Mouse (Mus musculus) erythroid progenitor cell, adult 5-6 weeks (primary cell): Measurements from ENCODE around the gene Stat4. TPM values are rescaled to one million over a fixed set of nuclear protein-coding genes. Genes with fewer than 3 reads are reported as not detected.

Experiments
- ATAC-seq: replicated peaks from 2 replicates; pipeline ENCODE4 v1.8.0; 2016; ENCODE audit warnings: moderate number of reproducible peaks, mild to moderate bottlenecking, moderate TSS enrichment, inconsistent platforms; ENCODE audit not compliant: poor library complexity, low FRiP score, severe bottlenecking
- total RNA-seq, 2 experiments: library from RNA; stranded (forward) in 1 of 2; stranded (reverse) in 1 of 2; fragments of 150-400 nt in 1 of 2; fragments of 186-747, 209-891 nt in 1 of 2; gene quantifications; 2 replicates each; pipeline versions ENCODE4 v1.2.3 to v1.2.4; 2015 to 2017; ENCODE audit warnings: low replicate concordance in 2 of 2

The Stat4 gene
- 0.84 and 4.7 TPM in 2 replicates for total RNA-seq (2015; ENCODE audit: low replicate concordance)
- total RNA-seq (2017; ENCODE audit: low replicate concordance): 2.7 and 7.8 TPM in 2 replicates

GRCm38 (mm10) chr1:51986848-51987247 lies at the start of gene Stat4:
Stat4 (plus strand) TSS chr1:51987148.
- ATAC-seq: no peak

GRCm38 (mm10) chr1:51938357-51938756 lies 48.6 kb upstream of the Stat4 start:
- ATAC-seq: no peak

- ATAC-seq: no peak
Observed at GRCm38 (mm10) chr1:51944755-51945154, 42.2 kb upstream of the Stat4 start.

- no peak for ATAC-seq
Observed at GRCm38 (mm10) chr1:51947116-51947515, 39.8 kb upstream of the Stat4 start.

GRCm38 (mm10) chr1:51964647-51965046 lies 22.3 kb upstream of the Stat4 start:
- no peak for ATAC-seq

GRCm38 (mm10) chr1:51968994-51969393 lies 18.0 kb upstream of the Stat4 start:
- no peak for ATAC-seq

- no peak for ATAC-seq
Observed at GRCm38 (mm10) chr1:51970182-51970581, 16.8 kb upstream of the Stat4 start.

GRCm38 (mm10) chr1:51975589-51975988 lies 11.4 kb upstream of the Stat4 start:
- no peak for ATAC-seq

GRCm38 (mm10) chr1:51979048-51979447 lies 7.9 kb upstream of the Stat4 start:
- ATAC-seq: no peak

- no peak for ATAC-seq
Observed at GRCm38 (mm10) chr1:51991983-51992609, 5.1 kb downstream of the Stat4 start.

GRCm38 (mm10) chr1:51996056-51996455 lies 9.1 kb downstream of the Stat4 start:
- ATAC-seq: no peak

- ATAC-seq: no peak
Observed at GRCm38 (mm10) chr1:51996751-51997659, 10.1 kb downstream of the Stat4 start.

GRCm38 (mm10) chr1:51998542-51998941 lies 11.6 kb downstream of the Stat4 start:
- ATAC-seq: no peak

- no peak for ATAC-seq
Observed at GRCm38 (mm10) chr1:52004096-52004495, 17.1 kb downstream of the Stat4 start.

GRCm38 (mm10) chr1:52008443-52008842 lies 21.5 kb downstream of the Stat4 start:
- no peak for ATAC-seq

GRCm38 (mm10) chr1:52008947-52009346 lies 22.0 kb downstream of the Stat4 start:
- ATAC-seq: no peak

- ATAC-seq: no peak
Observed at GRCm38 (mm10) chr1:52010741-52011140, 23.8 kb downstream of the Stat4 start.

- ATAC-seq: no peak
Observed at GRCm38 (mm10) chr1:52011227-52011626, 24.3 kb downstream of the Stat4 start.

GRCm38 (mm10) chr1:52012231-52012630 lies 25.3 kb downstream of the Stat4 start:
- no peak for ATAC-seq

- ATAC-seq: no peak
Observed at GRCm38 (mm10) chr1:52012757-52013156, 25.8 kb downstream of the Stat4 start.

GRCm38 (mm10) chr1:52019621-52020020 lies 32.7 kb downstream of the Stat4 start:
- no peak for ATAC-seq
